20 mouse cellular contexts compared by ENCODE assay signal in the genomic region with DNA sequence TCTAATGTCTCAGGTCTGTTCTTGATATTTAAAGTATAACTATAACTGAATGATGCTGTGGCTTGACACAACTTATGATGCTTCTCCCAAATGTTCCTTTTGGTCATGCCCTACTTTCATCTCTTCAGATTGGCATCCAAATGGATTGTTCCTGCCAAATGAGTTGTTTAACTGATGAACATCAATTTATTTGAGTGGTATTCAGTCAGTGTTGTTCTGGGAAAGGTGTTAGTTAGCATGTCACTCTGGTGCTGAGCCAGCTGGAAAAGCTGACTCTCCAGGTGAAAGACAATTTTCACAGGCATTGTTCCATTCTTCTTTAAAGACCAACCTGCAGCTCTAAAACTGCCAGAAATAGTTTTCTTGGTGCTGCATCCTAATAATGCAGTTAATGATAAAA. TPM values are rescaled to one million over a fixed set of nuclear protein-coding genes. Genes with fewer than 3 reads are reported as not detected.
"Had no signal": no experiment of that assay in that cellular context is flagged by ENCODE, and none has a peak within 500 bp of the region (broad histone marks: within the 10 kb centered on the region; RNA-seq: fewer than 3 reads in every experiment).

No protein-coding gene starts in this region.

- H3K4me3 ChIP-seq: layer of hippocampus, adult 2 months; limb, embryonic 13.5 days; liver, embryonic 15.5 days; midbrain, embryonic 10.5 days; midbrain, embryonic 15.5 days; neural tube, embryonic 12.5 days; stomach, embryonic 15.5 days had no signal

- H3K36me3 ChIP-seq: limb, embryonic 13.5 days; liver, embryonic 15.5 days; midbrain, embryonic 10.5 days; midbrain, embryonic 15.5 days; neural tube, embryonic 12.5 days; stomach, embryonic 15.5 days had no signal

- H3K9ac ChIP-seq: limb, embryonic 13.5 days; liver, embryonic 15.5 days; midbrain, embryonic 15.5 days; neural tube, embryonic 12.5 days; stomach, embryonic 15.5 days had no signal

- H3K4me2 ChIP-seq: limb, embryonic 13.5 days; liver, embryonic 15.5 days; midbrain, embryonic 15.5 days; neural tube, embryonic 12.5 days; stomach, embryonic 15.5 days had no signal

- DNase-seq: kidney, postnatal 10 days; kidney, postnatal 4 days; left cerebral cortex, postnatal 4 days; lung, adult 2 months; lung, postnatal 4 days; retina, postnatal 1 day; right cerebral cortex, postnatal 4 days; spleen, adult 18-20 months; thymus, adult 2 months; thymus, postnatal 25 days had no signal

- H3K4me1 ChIP-seq: limb, embryonic 13.5 days; liver, embryonic 15.5 days; midbrain, embryonic 10.5 days; midbrain, embryonic 15.5 days; neural tube, embryonic 12.5 days; stomach, embryonic 15.5 days had no signal

- H3K27ac ChIP-seq: layer of hippocampus, adult 2 months; limb, embryonic 13.5 days; liver, embryonic 15.5 days; midbrain, embryonic 10.5 days; midbrain, embryonic 15.5 days; neural tube, embryonic 12.5 days; stomach, embryonic 15.5 days had no signal

- H3K27me3 ChIP-seq: limb, embryonic 13.5 days; liver, embryonic 15.5 days; midbrain, embryonic 15.5 days; neural tube, embryonic 12.5 days; stomach, embryonic 15.5 days had no signal

- ATAC-seq: lung, postnatal 0 days; midbrain, embryonic 15.5 days had no signal

- H3K9me3 ChIP-seq: limb, embryonic 13.5 days; liver, embryonic 15.5 days; midbrain, embryonic 10.5 days; midbrain, embryonic 15.5 days; neural tube, embryonic 12.5 days; stomach, embryonic 15.5 days had no signal

RNA-seq across cellular contexts. Expression of a gene that starts 43.0 kb away (rescaled TPM):
- polyA plus RNA-seq: kidney, embryonic 14.5 days; liver, adult 2 months; liver, embryonic 15.5 days; lung, adult 2 months; lung, postnatal 0 days had no signal
